Mouse (Mus musculus) midbrain, embryonic 11.5 days (tissue): ENCODE results near the gene Vta1. TPM values are rescaled to one million over a fixed set of nuclear protein-coding genes. Genes with fewer than 3 reads are reported as not detected.

ENCODE experiments used
- ATAC-seq: fragments of 200-750 bp; cut with Nextera tagmentation; 2 replicates; pipeline ENCODE4 v1.8.0; 2017; ENCODE audit warnings: moderate TSS enrichment, moderate library complexity; ENCODE audit not compliant: low FRiP score
- DNase-seq: peaks from one replicate; pipeline ENCODE4 v3.0.0; 2015; ENCODE audit warnings: low spot score; ENCODE audit errors: missing footprints
- H3K27ac ChIP-seq: fragments of 300-500 bp; sonication (generic); 2 replicates; pipeline ENCODE4 v1.5.1; 2014; ENCODE audit warnings: low read depth, low read length
- H3K27me3 ChIP-seq: fragments of 300-500 bp; sonication (generic); 2 replicates; pipeline ENCODE4 v1.6.1; 2014; ENCODE audit warnings: mild to moderate bottlenecking, low read length, moderate library complexity, mixed read lengths; ENCODE audit not compliant: control insufficient read depth, insufficient read depth
- H3K36me3 ChIP-seq: fragments of 300-500 bp; sonication (generic); 2 replicates; pipeline ENCODE4 v1.6.1; 2014; ENCODE audit warnings: mild to moderate bottlenecking, low read length, moderate library complexity, mixed read lengths; ENCODE audit not compliant: control insufficient read depth, insufficient read depth
- H3K4me1 ChIP-seq: fragments of 300-500 bp; sonication (generic); 2 replicates; pipeline ENCODE4 v1.6.1; 2014; ENCODE audit warnings: low read length; ENCODE audit not compliant: control insufficient read depth, insufficient read depth
- H3K4me2 ChIP-seq: fragments of 300-500 bp; sonication (generic); 2 replicates; pipeline ENCODE4 v1.6.1; 2014; ENCODE audit warnings: mild to moderate bottlenecking, moderate library complexity
- H3K4me3 ChIP-seq: fragments of 300-500 bp; sonication (generic); 2 replicates; pipeline ENCODE4 v1.5.1; 2014; ENCODE audit warnings: low read depth, low read length
- H3K9ac ChIP-seq: fragments of 300-500 bp; sonication (generic); 2 replicates; pipeline ENCODE4 v1.6.1; 2014; ENCODE audit warnings: low read length
- H3K9me3 ChIP-seq: fragments of 300-500 bp; sonication (generic); 2 replicates; pipeline ENCODE4 v1.6.1; 2016; ENCODE audit warnings: low read length; ENCODE audit not compliant: control insufficient read depth
- WGBS: fragments of 180-500 bp; shearing (Covaris S2); extraction: QIAGEN DNeasy Blood & Tissue Kit; methylation state at CpG from one replicate; pipeline ENCODE4 v1.1.7; 2014; 5-methylcytosine and 5-hydroxymethylcytosine counted together
- polyA plus RNA-seq: library from polyadenylated mRNA; unstranded; fragments of >200 nt; fragmentation: Nextera tagmentation; extraction: Ambion mirVana; gene quantifications from 2 replicates; pipeline ENCODE4 v1.2.1, GENCODE M21; 2014

The Vta1 gene
- polyA plus RNA-seq, 1 experiment from 2014 or later = 227 TPM

DNA sequence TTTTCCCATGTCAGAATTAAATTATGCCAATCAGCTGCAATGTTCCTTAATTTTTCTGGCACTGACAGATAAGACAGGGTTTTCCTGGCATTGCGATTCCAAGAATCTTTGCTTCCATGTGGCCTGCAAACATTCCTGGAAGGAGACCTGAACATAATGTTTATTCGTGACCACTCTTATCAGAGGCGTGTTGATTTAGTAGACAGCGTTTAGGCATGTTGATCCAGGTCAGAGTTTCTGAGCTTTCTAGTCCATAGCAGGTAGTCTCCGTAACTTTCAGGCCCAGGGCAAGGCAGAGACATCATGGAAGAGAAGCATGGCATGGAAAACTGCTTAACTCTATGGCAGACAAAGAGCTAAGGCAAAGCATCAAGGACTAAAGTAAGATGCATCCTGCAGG is 97.8 kb downstream of the Vta1 start:
- no peak overlapping the region for H3K4me2 ChIP-seq
- H3K9ac ChIP-seq = no peak overlapping the region
- no peak overlapping the region for H3K27ac ChIP-seq
- H3K27me3 ChIP-seq = no peaks in the 10 kb centered on the region
- H3K9me3 ChIP-seq = no peaks in the 10 kb centered on the region
- no peaks in the 10 kb centered on the region for H3K4me1 ChIP-seq
- ATAC-seq (no peak), DNase-seq (no peak)
- WGBS = 92% methylated on average over 5 of the region's 5 CpGs
- H3K4me3 ChIP-seq = no peak overlapping the region
- H3K36me3 ChIP-seq = no peaks in the 10 kb centered on the region

Other genes with a start within 250 kb of the Vta1 start
- gene Adgrg6, start 159.9 kb downstream of the Vta1 start, polyA plus RNA-seq = 1.2 and 1.9 TPM in 2 replicates
- 0.41 and 0.49 TPM in 2 replicates for gene Nmbr, start within 50 bp of the Vta1 start, polyA plus RNA-seq
- 0.14 TPM in 1 of 2 replicates, not detected in the other for gene Gje1, start 12.7 kb upstream of the Vta1 start, polyA plus RNA-seq